Mouse (Mus musculus): ENCODE results near the gene Vmn1r129. TPM values are rescaled to one million over a fixed set of nuclear protein-coding genes. Genes with fewer than 3 reads are reported as not detected.
"Not testable (repeated sequence)": the region's sequence is repeated elsewhere in the genome, so short reads cannot be mapped to it uniquely, and the experiment has no call there.

Gene Vmn1r129
- polyA plus RNA-seq (2014; fragmentation: Nextera tagmentation; extraction: Ambion mirVana), result not detected in 2 replicates

GRCm38 (mm10) chr7:21361191-21361590 lies at the start of gene Vmn1r129:
Gene Vmn1r129 (minus strand): TSS chr7:21361291.
- not testable (repeated sequence) for ATAC-seq (replicated peaks; ENCODE audit: low FRiP score); H3K4me1 ChIP-seq (replicated peaks; ENCODE audit: control insufficient read depth, insufficient read depth, low read length); H3K27me3 ChIP-seq (ENCODE audit: control insufficient read depth, insufficient read depth, low read length); H3K9me3 ChIP-seq (ENCODE audit: control insufficient read depth, low read length); H3K4me3 ChIP-seq (ENCODE audit: low read depth, low read length); H3K27ac ChIP-seq (ENCODE audit: low read depth, low read length); H3K36me3 ChIP-seq (ENCODE audit: control insufficient read depth, insufficient read depth, low read length); H3K4me2 ChIP-seq (ENCODE audit: low read depth, low read length, severe bottlenecking); DNase-seq (ENCODE audit: low spot score); H3K9ac ChIP-seq (ENCODE audit: low read length)
- no CpG with 5 or more reads among the region's 1 CpGs for WGBS

GRCm38 (mm10) chr7:21349073-21349472 lies 12.0 kb downstream of the Vmn1r129 start, which contains the start of gene Vmn1r128:
Gene Vmn1r128 (plus strand): TSS chr7:21349373.
- H3K36me3 ChIP-seq (ENCODE audit: control insufficient read depth, insufficient read depth, low read length); H3K27me3 ChIP-seq (ENCODE audit: control insufficient read depth, insufficient read depth, low read length); H3K27ac ChIP-seq (ENCODE audit: low read depth, low read length); H3K4me1 ChIP-seq (replicated peaks; ENCODE audit: control insufficient read depth, insufficient read depth, low read length); ATAC-seq (replicated peaks; ENCODE audit: low FRiP score); DNase-seq (ENCODE audit: low spot score); H3K4me2 ChIP-seq (ENCODE audit: low read depth, low read length, severe bottlenecking); H3K9me3 ChIP-seq (ENCODE audit: control insufficient read depth, low read length); H3K9ac ChIP-seq (ENCODE audit: low read length); H3K4me3 ChIP-seq (ENCODE audit: low read depth, low read length): not testable (repeated sequence)
- 77% methylated on average over 1 of the region's 1 CpGs for WGBS

GRCm38 (mm10) chr7:21319761-21320160 lies 41.3 kb downstream of the Vmn1r129 start, which contains the start of gene Vmn1r127:
Gene Vmn1r127 (minus strand): TSS chr7:21319861.
- H3K4me3 ChIP-seq (ENCODE audit: low read depth, low read length); H3K27me3 ChIP-seq (ENCODE audit: control insufficient read depth, insufficient read depth, low read length); H3K36me3 ChIP-seq (ENCODE audit: control insufficient read depth, insufficient read depth, low read length); H3K4me2 ChIP-seq (ENCODE audit: low read depth, low read length, severe bottlenecking); H3K9ac ChIP-seq (ENCODE audit: low read length); H3K27ac ChIP-seq (ENCODE audit: low read depth, low read length); DNase-seq (ENCODE audit: low spot score); H3K4me1 ChIP-seq (replicated peaks; ENCODE audit: control insufficient read depth, insufficient read depth, low read length); H3K9me3 ChIP-seq (ENCODE audit: control insufficient read depth, low read length); ATAC-seq (replicated peaks; ENCODE audit: low FRiP score): not testable (repeated sequence)
- WGBS, result no CpG with 5 or more reads among the region's 3 CpGs

Other genes with a start within 250 kb of the Vmn1r129 start
- not detected in 2 replicates for gene Vmn1r122, start 227.2 kb downstream of the Vmn1r129 start, polyA plus RNA-seq (2014; fragmentation: Nextera tagmentation; extraction: Ambion mirVana)
- gene Vmn1r123, start 199.1 kb downstream of the Vmn1r129 start, polyA plus RNA-seq (2014; fragmentation: Nextera tagmentation; extraction: Ambion mirVana), result not detected in 2 replicates
- gene Gm5157, start 170.9 kb downstream of the Vmn1r129 start, polyA plus RNA-seq (2014; fragmentation: Nextera tagmentation; extraction: Ambion mirVana), result not detected in 2 replicates
- not detected in 2 replicates for gene Vmn1r124, start 100.7 kb downstream of the Vmn1r129 start, polyA plus RNA-seq (2014; fragmentation: Nextera tagmentation; extraction: Ambion mirVana)
- gene Vmn1r125, start 89.1 kb downstream of the Vmn1r129 start, polyA plus RNA-seq (2014; fragmentation: Nextera tagmentation; extraction: Ambion mirVana), result not detected in 2 replicates
- not detected in 2 replicates for gene Vmn1r126, start 59.8 kb downstream of the Vmn1r129 start, polyA plus RNA-seq (2014; fragmentation: Nextera tagmentation; extraction: Ambion mirVana)
- gene Vmn1r127, start 41.4 kb downstream of the Vmn1r129 start, polyA plus RNA-seq (2014; fragmentation: Nextera tagmentation; extraction: Ambion mirVana), result not detected in 2 replicates
- not detected in 2 replicates for gene Vmn1r128, start 11.9 kb downstream of the Vmn1r129 start, polyA plus RNA-seq (2014; fragmentation: Nextera tagmentation; extraction: Ambion mirVana)
- gene Gm6882, start 71.5 kb upstream of the Vmn1r129 start, polyA plus RNA-seq (2014; fragmentation: Nextera tagmentation; extraction: Ambion mirVana), result not detected in 2 replicates
- gene Vmn1r130, start 150.5 kb upstream of the Vmn1r129 start, polyA plus RNA-seq (2014; fragmentation: Nextera tagmentation; extraction: Ambion mirVana), result not detected in 2 replicates
- gene Vmn1r131, start 184.8 kb upstream of the Vmn1r129 start, polyA plus RNA-seq (2014; fragmentation: Nextera tagmentation; extraction: Ambion mirVana), result not detected in 2 replicates

Measured in forebrain, embryonic 11.5 days (tissue).